Mouse (Mus musculus): Measurements from ENCODE around the gene Tagln2. TPM values are rescaled to one million over a fixed set of nuclear protein-coding genes. Genes with fewer than 3 reads are reported as not detected.

Gene Tagln2
- polyA plus RNA-seq, 1 experiment = 771 TPM

DNA sequence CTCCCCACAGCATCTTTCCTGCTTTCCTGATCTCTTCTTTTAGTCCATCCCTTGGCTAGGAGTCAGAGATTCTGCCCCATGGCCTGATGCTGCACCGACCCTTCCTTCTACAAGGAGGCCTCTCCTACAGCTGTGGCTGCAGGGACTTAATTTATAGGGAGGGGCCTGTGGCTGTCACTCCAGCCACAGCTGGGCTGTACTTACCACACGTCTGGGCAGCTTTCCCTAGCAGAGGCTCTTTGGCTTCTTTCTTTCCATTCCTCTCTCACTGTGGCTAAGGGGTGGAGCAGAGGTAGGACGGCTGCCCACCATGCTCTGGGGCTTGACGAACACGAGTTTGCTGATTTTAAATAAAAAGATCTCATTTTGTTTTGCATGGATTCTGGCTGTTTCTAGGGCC, 7.2 kb downstream of the Tagln2 start:
- Histone ChIP-seq H3K79me3 (ENCODE audit: low read depth) (peaks cover 34% of the 10 kb centered on the region), H3K36me3 (ENCODE audit: control insufficient read depth, insufficient read depth) (peaks cover 54% of the 10 kb centered on the region), H3ac (ENCODE audit: control insufficient read depth, insufficient read length, low read depth) (no peak overlapping the region), H3K79me2 (ENCODE audit: control insufficient read depth, insufficient read depth) (peaks cover 47% of the 10 kb centered on the region), H3K27me3 (ENCODE audit: control insufficient read depth, insufficient read depth, insufficient read length) (no peaks in the 10 kb centered on the region), H3K4me3 (ENCODE audit: insufficient read depth, poor library complexity, severe bottlenecking) (no peak overlapping the region)
- TF ChIP-seq MYOG (IDR thresholded peaks at IDR 0.05; ENCODE audit: control insufficient read depth, extremely low read depth, insufficient read length) (no peak), MAX (IDR thresholded peaks at IDR 0.05) (no peak), MYOD1 (IDR thresholded peaks at IDR 0.05; ENCODE audit: control insufficient read depth, insufficient read length, low read depth) (no peak), FOSL1 (IDR thresholded peaks at IDR 0.05; ENCODE audit: insufficient read depth, low read length, poor library complexity, severe bottlenecking) (no peak), USF1 (IDR thresholded peaks at IDR 0.05; ENCODE audit: low read depth) (no peak), CEBPB (IDR thresholded peaks at IDR 0.05; ENCODE audit: low read depth) (no peak), CTCF (IDR thresholded peaks at IDR 0.05; ENCODE audit: control insufficient read depth, insufficient read depth, insufficient read length) (no peak)

GRCm38 (mm10) chr1:172507701-172508100, 7.9 kb downstream of the Tagln2 start:
- H3K27me3 ChIP-seq (ENCODE audit: control insufficient read depth, insufficient read depth, insufficient read length) = no peaks in the 10 kb centered on the region
- TF ChIP-seq MAX (IDR thresholded peaks at IDR 0.05) (no peak), FOSL1 (IDR thresholded peaks at IDR 0.05; ENCODE audit: insufficient read depth, low read length, poor library complexity, severe bottlenecking) (no peak), MYOD1 (IDR thresholded peaks at IDR 0.05; ENCODE audit: control insufficient read depth, insufficient read length, low read depth) (no peak), CTCF (IDR thresholded peaks at IDR 0.05; ENCODE audit: control insufficient read depth, insufficient read depth, insufficient read length) (no peak), MYOG (IDR thresholded peaks at IDR 0.05; ENCODE audit: control insufficient read depth, extremely low read depth, insufficient read length) (no peak), USF1 (IDR thresholded peaks at IDR 0.05; ENCODE audit: low read depth) (no peak), CEBPB (IDR thresholded peaks at IDR 0.05; ENCODE audit: low read depth) (no peak)
- peaks cover 40% of the 10 kb centered on the region for H3K79me2 ChIP-seq (ENCODE audit: control insufficient read depth, insufficient read depth)
- no peak overlapping the region for H3K4me3 ChIP-seq (ENCODE audit: insufficient read depth, poor library complexity, severe bottlenecking)
- peaks cover 26% of the 10 kb centered on the region for H3K79me3 ChIP-seq (ENCODE audit: low read depth)
- no peak overlapping the region for H3ac ChIP-seq (ENCODE audit: control insufficient read depth, insufficient read length, low read depth)
- peaks cover 54% of the 10 kb centered on the region for H3K36me3 ChIP-seq (ENCODE audit: control insufficient read depth, insufficient read depth)

- no peak for TF ChIP-seq MYOG (IDR thresholded peaks at IDR 0.05; ENCODE audit: control insufficient read depth, extremely low read depth, insufficient read length)
- TF ChIP-seq USF1 (IDR thresholded peaks at IDR 0.05; ENCODE audit: low read depth) = no peak
- TF ChIP-seq MYOD1 (IDR thresholded peaks at IDR 0.05; ENCODE audit: control insufficient read depth, insufficient read length, low read depth) = no peak
- TF ChIP-seq MAX (IDR thresholded peaks at IDR 0.05) = no peak
- TF ChIP-seq CTCF (IDR thresholded peaks at IDR 0.05; ENCODE audit: control insufficient read depth, insufficient read depth, insufficient read length) = no peak
- TF ChIP-seq FOSL1 (IDR thresholded peaks at IDR 0.05; ENCODE audit: insufficient read depth, low read length, poor library complexity, severe bottlenecking) = no peak
- TF ChIP-seq CEBPB (IDR thresholded peaks at IDR 0.05; ENCODE audit: low read depth) = no peak
- H3ac ChIP-seq (ENCODE audit: control insufficient read depth, insufficient read length, low read depth) = no peak overlapping the region
- no peak overlapping the region for H3K4me3 ChIP-seq (ENCODE audit: insufficient read depth, poor library complexity, severe bottlenecking)
- peaks cover 35% of the 10 kb centered on the region for H3K79me2 ChIP-seq (ENCODE audit: control insufficient read depth, insufficient read depth)
- no peaks in the 10 kb centered on the region for H3K27me3 ChIP-seq (ENCODE audit: control insufficient read depth, insufficient read depth, insufficient read length)
- H3K36me3 ChIP-seq (ENCODE audit: control insufficient read depth, insufficient read depth) = peaks cover 54% of the 10 kb centered on the region
- H3K79me3 ChIP-seq (ENCODE audit: low read depth) = peaks cover 22% of the 10 kb centered on the region
Measured at GRCm38 (mm10) chr1:172508172-172508571, 8.3 kb downstream of the Tagln2 start.

DNA sequence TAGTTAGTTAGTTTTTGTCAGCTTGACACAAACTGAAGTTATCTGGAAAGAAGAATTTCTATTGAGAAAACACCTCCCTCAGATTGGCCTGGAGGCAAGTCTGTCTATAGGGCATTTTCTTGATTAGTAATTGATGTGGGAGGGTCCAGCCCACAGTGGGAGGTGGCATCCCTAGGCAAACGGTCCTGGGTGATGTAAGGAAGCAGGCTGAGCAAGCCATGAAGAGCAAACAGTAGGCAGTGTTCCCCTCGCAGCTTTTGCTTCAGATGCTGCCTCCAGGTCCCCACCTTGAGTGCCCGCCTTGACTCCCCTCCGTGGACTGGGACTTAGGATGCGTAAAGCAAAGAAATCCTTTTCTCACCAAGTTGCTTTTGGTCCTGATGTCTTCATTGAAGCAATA, 9.4 kb downstream of the Tagln2 start:
- Histone ChIP-seq H3ac (ENCODE audit: control insufficient read depth, insufficient read length, low read depth) (no peak overlapping the region), H3K4me3 (ENCODE audit: insufficient read depth, poor library complexity, severe bottlenecking) (no peak overlapping the region), H3K79me3 (ENCODE audit: low read depth) (peaks cover 14% of the 10 kb centered on the region), H3K27me3 (ENCODE audit: control insufficient read depth, insufficient read depth, insufficient read length) (no peaks in the 10 kb centered on the region), H3K79me2 (ENCODE audit: control insufficient read depth, insufficient read depth) (peaks cover 25% of the 10 kb centered on the region), H3K36me3 (ENCODE audit: control insufficient read depth, insufficient read depth) (peaks cover 51% of the 10 kb centered on the region)
- no peak for TF ChIP-seq MAX (IDR thresholded peaks at IDR 0.05)

GRCm38 (mm10) chr1:172509983-172510382, 10.1 kb downstream of the Tagln2 start:
- Histone ChIP-seq H3K79me3 (ENCODE audit: low read depth) (peaks cover 7% of the 10 kb centered on the region), H3K4me3 (ENCODE audit: insufficient read depth, poor library complexity, severe bottlenecking) (no peak overlapping the region), H3ac (ENCODE audit: control insufficient read depth, insufficient read length, low read depth) (no peak overlapping the region), H3K36me3 (ENCODE audit: control insufficient read depth, insufficient read depth) (peaks cover 44% of the 10 kb centered on the region), H3K79me2 (ENCODE audit: control insufficient read depth, insufficient read depth) (peaks cover 17% of the 10 kb centered on the region), H3K27me3 (ENCODE audit: control insufficient read depth, insufficient read depth, insufficient read length) (no peaks in the 10 kb centered on the region)
- TF ChIP-seq MYOD1 (IDR thresholded peaks at IDR 0.05; ENCODE audit: control insufficient read depth, insufficient read length, low read depth) = no peak
- no peak for TF ChIP-seq USF1 (IDR thresholded peaks at IDR 0.05; ENCODE audit: low read depth)
- TF ChIP-seq MYOG (IDR thresholded peaks at IDR 0.05; ENCODE audit: control insufficient read depth, extremely low read depth, insufficient read length) = no peak
- no peak for TF ChIP-seq CEBPB (IDR thresholded peaks at IDR 0.05; ENCODE audit: low read depth)
- TF ChIP-seq MAX (IDR thresholded peaks at IDR 0.05) = no peak
- no peak for TF ChIP-seq FOSL1 (IDR thresholded peaks at IDR 0.05; ENCODE audit: insufficient read depth, low read length, poor library complexity, severe bottlenecking)
- no peak for TF ChIP-seq CTCF (IDR thresholded peaks at IDR 0.05; ENCODE audit: control insufficient read depth, insufficient read depth, insufficient read length)

DNA sequence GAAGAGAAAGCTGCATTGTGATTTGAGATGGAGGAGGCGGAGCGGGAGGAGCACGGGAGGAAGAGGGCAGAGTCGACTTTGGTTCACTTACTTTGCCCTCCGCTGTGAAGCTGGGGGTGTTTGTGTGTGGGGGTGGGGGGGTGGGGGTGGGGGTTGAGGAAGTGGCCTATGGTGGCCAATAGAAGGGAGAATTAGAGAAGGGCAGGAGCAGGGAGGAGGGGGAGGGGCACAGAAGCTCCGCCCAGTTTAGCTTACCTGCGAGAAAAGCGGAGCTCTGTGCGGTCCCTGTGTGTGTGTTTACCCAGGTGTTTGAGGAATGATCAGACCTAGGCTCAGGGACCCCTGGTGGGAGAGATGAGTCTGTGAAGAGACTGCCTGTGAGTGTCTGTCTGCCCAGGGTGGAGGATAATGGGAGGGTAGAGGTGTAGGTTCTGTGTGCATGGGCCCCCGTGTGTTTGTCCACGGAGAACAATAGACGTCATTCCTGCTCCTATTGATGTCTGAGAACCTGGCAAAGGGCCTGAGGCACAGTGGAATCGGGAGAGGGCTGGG, 10.7 kb downstream of the Tagln2 start:
- TF ChIP-seq MAX (IDR thresholded peaks at IDR 0.05) = no peak
- TF ChIP-seq CEBPB (IDR thresholded peaks at IDR 0.05; ENCODE audit: low read depth) = no peak
- TF ChIP-seq FOSL1 (IDR thresholded peaks at IDR 0.05; ENCODE audit: insufficient read depth, low read length, poor library complexity, severe bottlenecking) = no peak
- TF ChIP-seq MYOG (IDR thresholded peaks at IDR 0.05; ENCODE audit: control insufficient read depth, extremely low read depth, insufficient read length) = no peak
- no peak for TF ChIP-seq USF1 (IDR thresholded peaks at IDR 0.05; ENCODE audit: low read depth)
- TF ChIP-seq MYOD1 (IDR thresholded peaks at IDR 0.05; ENCODE audit: control insufficient read depth, insufficient read length, low read depth) = no peak

More for the DNA sequence above, 10.7 kb downstream of the Tagln2 start:
- H3K79me2 ChIP-seq (ENCODE audit: control insufficient read depth, insufficient read depth) = peaks cover 12% of the 10 kb centered on the region
- no peak overlapping the region for H3ac ChIP-seq (ENCODE audit: control insufficient read depth, insufficient read length, low read depth)
- peaks cover 38% of the 10 kb centered on the region for H3K36me3 ChIP-seq (ENCODE audit: control insufficient read depth, insufficient read depth)
- H3K79me3 ChIP-seq (ENCODE audit: low read depth) = peaks cover 3% of the 10 kb centered on the region
- no peak overlapping the region for H3K4me3 ChIP-seq (ENCODE audit: insufficient read depth, poor library complexity, severe bottlenecking)
- no peaks in the 10 kb centered on the region for H3K27me3 ChIP-seq (ENCODE audit: control insufficient read depth, insufficient read depth, insufficient read length)
